ENCODE assay signal across 9 mouse cellular contexts in the genomic region with DNA sequence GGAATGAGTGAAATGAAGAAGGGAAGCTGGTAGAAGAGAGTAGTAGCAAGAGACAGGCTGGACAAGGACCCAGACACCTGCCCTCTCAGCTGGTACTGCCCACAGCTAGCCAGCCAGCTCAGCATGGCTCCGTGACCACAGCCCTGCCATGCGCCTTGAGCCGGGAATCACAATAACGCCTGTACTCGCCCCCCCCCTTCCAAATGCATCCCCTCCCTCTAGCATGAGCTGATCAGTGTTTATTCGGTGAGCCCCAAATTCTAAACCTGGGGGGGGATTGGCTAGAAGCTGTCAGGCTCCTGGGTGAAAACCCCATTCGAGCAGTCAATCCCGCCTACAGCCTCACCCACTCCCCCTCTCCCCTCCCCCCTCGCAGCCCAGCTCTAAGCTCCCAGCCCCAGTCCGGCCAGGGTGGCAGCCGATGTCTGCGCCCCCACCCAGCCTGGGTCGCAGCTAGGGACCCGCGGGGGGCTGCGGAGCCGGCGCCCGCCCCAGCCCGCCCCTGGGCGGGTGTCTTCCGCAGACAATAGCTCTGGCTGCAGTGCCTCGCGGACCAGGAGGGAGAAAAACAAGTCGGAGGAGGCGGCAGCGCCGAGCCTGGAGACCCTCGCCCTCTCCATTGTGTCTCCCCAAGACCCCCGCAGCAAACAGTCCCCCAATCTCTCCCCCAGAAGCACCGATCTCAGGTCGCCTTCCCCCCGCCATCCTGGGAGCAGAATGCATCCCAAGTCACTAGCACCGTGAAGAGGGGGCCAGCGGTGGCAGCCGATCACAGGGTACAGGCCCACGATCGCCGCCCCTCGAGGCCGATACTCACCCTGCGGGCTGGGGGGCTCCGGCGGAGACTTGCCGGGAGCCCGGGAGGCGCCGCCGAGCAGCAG. TPM values are rescaled to one million over a fixed set of nuclear protein-coding genes. Genes with fewer than 3 reads are reported as not detected.
A peak's percentile ranks its signal among the peaks of the same experiment; 100 is the strongest.
DNase-seq lines count a peak whose midpoint lies in the region; ATAC-seq and TF ChIP-seq lines count a peak whose summit lies in the region.
"Had no signal": no experiment of that assay in that cellular context is flagged by ENCODE, and none has a peak within 500 bp of the region (broad histone marks: within the 10 kb centered on the region; RNA-seq: fewer than 3 reads in every experiment).

No protein-coding gene starts in this region.

- peak overlapping the region; percentile 100 for H3K9ac ChIP-seq in hindbrain, embryonic 12.5 days

- TF ChIP-seq CTCF in layer of hippocampus, adult 2 months (conservative IDR thresholded peaks at IDR 0.05): no peak

- peak overlapping the region; percentile 85 for H3K4me3 ChIP-seq in layer of hippocampus, adult 2 months
- peak overlapping the region; percentile 86 for H3K4me3 ChIP-seq in hindbrain, embryonic 12.5 days

- H3K4me2 ChIP-seq in hindbrain, embryonic 12.5 days (replicated peaks): peak overlapping the region; percentile 80

- peaks cover 42% of the 10 kb centered on the region for H3K4me1 ChIP-seq in hindbrain, embryonic 12.5 days

- no peaks in the 10 kb centered on the region for H3K9me3 ChIP-seq in hindbrain, embryonic 12.5 days (replicated peaks)

- under 1% methylated on average over 41 of the region's 49 CpGs for WGBS in hindbrain, embryonic 12.5 days

- H3K27ac ChIP-seq in layer of hippocampus, adult 2 months: peak overlapping the region; percentile 97
- H3K27ac ChIP-seq in hindbrain, embryonic 12.5 days: peak overlapping the region; percentile 95

- peak; percentile 67 for ATAC-seq in hindbrain, embryonic 12.5 days (ENCODE audit: low FRiP score)

- peaks cover 28% of the 10 kb centered on the region for H3K27me3 ChIP-seq in hindbrain, embryonic 12.5 days

- H3K36me3 ChIP-seq in hindbrain, embryonic 12.5 days: peaks cover 17% of the 10 kb centered on the region

- no peak for DNase-seq in layer of hippocampus, adult 2 months (ENCODE audit: low spot score in 2 of 2)
- no peak for DNase-seq in layer of hippocampus, postnatal 36 days
- peak; percentile 55 for DNase-seq in Muller cell, postnatal 12 days (ENCODE audit: inconsistent ontology term)
- peak; percentile 75 for DNase-seq in embryo, embryonic 11 days
- peak; percentile 50 for DNase-seq in lung, postnatal 10 days
- peak; percentile 66 for DNase-seq in testis, postnatal 10 days (ENCODE audit: low spot score)
- no peak for DNase-seq in layer of hippocampus, adult 9-10 months (ENCODE audit: low spot score)

RNA-seq across cellular contexts. Expression of a gene that starts 0.7 kb away (rescaled TPM):
- 100 to 1,000 TPM in 1 of 2 experiments, 10 to 100 TPM in 1; 92.5 to 102 TPM for total RNA-seq in layer of hippocampus, adult 2 months (2021)
- 100 to 1,000 TPM in 1 of 2 experiments, 10 to 100 TPM in 1; 97.3 to 111 TPM for total RNA-seq in layer of hippocampus, postnatal 36 days (2021)
- polyA plus RNA-seq in hindbrain, embryonic 12.5 days (2016; fragmentation: Nextera tagmentation; extraction: Ambion mirVana): 21.5 and 22.8 TPM in 2 replicates
- total RNA-seq: neutrophil, adult 5-6 weeks had no signal

RNA-seq across cellular contexts. Expression of a gene that starts 16.7 kb away (rescaled TPM):
- 10 to 100 TPM; 60.6 to 66.4 TPM for total RNA-seq in layer of hippocampus, adult 2 months (2021)
- 10 to 100 TPM; 60.3 to 68.3 TPM for total RNA-seq in layer of hippocampus, postnatal 36 days (2021)
- polyA plus RNA-seq in hindbrain, embryonic 12.5 days (2016; fragmentation: Nextera tagmentation; extraction: Ambion mirVana): 96.9 and 101 TPM in 2 replicates

RNA-seq across cellular contexts. Expression of a gene that starts 23.1 kb away (rescaled TPM):
- total RNA-seq in layer of hippocampus, adult 2 months (2021): 1 to 10 TPM; 2.3 to 3.5 TPM
- total RNA-seq in layer of hippocampus, postnatal 36 days (2021): 1 to 10 TPM; 1.3 to 3.8 TPM
- 7.1 and 8.5 TPM in 2 replicates for polyA plus RNA-seq in hindbrain, embryonic 12.5 days (2016; fragmentation: Nextera tagmentation; extraction: Ambion mirVana)

RNA-seq across cellular contexts. Expression of a gene that starts 39.1 kb away (rescaled TPM):
- 10 to 100 TPM; 62.5 to 62.6 TPM for total RNA-seq in layer of hippocampus, adult 2 months (2021)
- total RNA-seq in layer of hippocampus, postnatal 36 days (2021): 10 to 100 TPM; 61.9 to 64.0 TPM
- 148 and 157 TPM in 2 replicates for polyA plus RNA-seq in hindbrain, embryonic 12.5 days (2016; fragmentation: Nextera tagmentation; extraction: Ambion mirVana)

RNA-seq across cellular contexts. Expression of a gene that starts 53.6 kb away (rescaled TPM):
- total RNA-seq in layer of hippocampus, adult 2 months (2021): 100 to 1,000 TPM; 482 to 488 TPM
- total RNA-seq in layer of hippocampus, postnatal 36 days (2021): 100 to 1,000 TPM; 455 to 507 TPM
- 125 and 140 TPM in 2 replicates for polyA plus RNA-seq in hindbrain, embryonic 12.5 days (2016; fragmentation: Nextera tagmentation; extraction: Ambion mirVana)

Comparison
In these comparisons a context has a peak if more than half of its experiments do, and no peak if none do; other contexts are left out.
1. DNase-seq: peak in Muller cell, postnatal 12 days (single experiment), embryo, embryonic 11 days (single experiment), lung, postnatal 10 days (single experiment) and testis, postnatal 10 days (single experiment); none in layer of hippocampus, adult 2 months (0 of 2), layer of hippocampus, postnatal 36 days (0 of 2) and layer of hippocampus, adult 9-10 months (single experiment).